Mouse (Mus musculus) layer of hippocampus, adult 11-12 months (tissue): ENCODE measurements around the gene Vwa8.
A peak's percentile ranks its signal among the peaks of the same experiment; 100 is the strongest.

Experiments
- DNase-seq: peaks from one replicate; pipeline ENCODE4 v3.0.0; 2022; ENCODE audit warnings: low spot score

Gene Vwa8

GRCm38 (mm10) chr14:78848941-78849911, at the start of gene Vwa8:
Gene Vwa8 (plus strand): TSS chr14:78849052.
- DNase-seq: peak; percentile 71

- no peak for DNase-seq
Measured at GRCm38 (mm10) chr14:78802378-78802777, 46.5 kb upstream of the Vwa8 start.

- no peak for DNase-seq
Measured at GRCm38 (mm10) chr14:78803924-78804323, 44.9 kb upstream of the Vwa8 start.

GRCm38 (mm10) chr14:78812896-78813295, 36.0 kb upstream of the Vwa8 start:
- DNase-seq: no peak

- no peak for DNase-seq
Measured at GRCm38 (mm10) chr14:78816411-78816810, 32.4 kb upstream of the Vwa8 start.

GRCm38 (mm10) chr14:78817651-78818050, 31.2 kb upstream of the Vwa8 start:
- no peak for DNase-seq

- DNase-seq: no peak
Measured at GRCm38 (mm10) chr14:78818406-78818805, 30.4 kb upstream of the Vwa8 start.

GRCm38 (mm10) chr14:78824013-78824412, 24.8 kb upstream of the Vwa8 start:
- DNase-seq: no peak

GRCm38 (mm10) chr14:78824507-78824906, 24.3 kb upstream of the Vwa8 start:
- DNase-seq: no peak

- no peak for DNase-seq
Measured at GRCm38 (mm10) chr14:78831158-78831557, 17.7 kb upstream of the Vwa8 start.

GRCm38 (mm10) chr14:78847948-78848347, 904 bp upstream of the Vwa8 start:
- no peak for DNase-seq

- no peak for DNase-seq
Measured at GRCm38 (mm10) chr14:78848477-78848876, 375 bp upstream of the Vwa8 start.

- no peak for DNase-seq
Measured at GRCm38 (mm10) chr14:78849961-78850578, 1.2 kb downstream of the Vwa8 start.

- DNase-seq: no peak
Measured at GRCm38 (mm10) chr14:78850666-78851065, 1.8 kb downstream of the Vwa8 start.

- no peak for DNase-seq
Measured at GRCm38 (mm10) chr14:78851366-78851765, 2.5 kb downstream of the Vwa8 start.

- peak; percentile 57 for DNase-seq
Measured at GRCm38 (mm10) chr14:78852401-78853246, 3.8 kb downstream of the Vwa8 start.

GRCm38 (mm10) chr14:78861156-78861555, 12.3 kb downstream of the Vwa8 start:
- no peak for DNase-seq

GRCm38 (mm10) chr14:78870036-78870435, 21.2 kb downstream of the Vwa8 start:
- DNase-seq: no peak

GRCm38 (mm10) chr14:78877176-78877575, 28.3 kb downstream of the Vwa8 start:
- no peak for DNase-seq

- DNase-seq: peak; percentile 18
Measured at GRCm38 (mm10) chr14:78878402-78879045, 29.7 kb downstream of the Vwa8 start.

- no peak for DNase-seq
Measured at GRCm38 (mm10) chr14:78880879-78881278, 32.0 kb downstream of the Vwa8 start.

GRCm38 (mm10) chr14:78881563-78881962, 32.7 kb downstream of the Vwa8 start:
- no peak for DNase-seq
